Mouse (Mus musculus): Measurements from ENCODE around the gene Egf. TPM values are rescaled to one million over a fixed set of nuclear protein-coding genes. Genes with fewer than 3 reads are reported as not detected.

The Egf gene
- polyA plus RNA-seq, 1 experiment = 0.77 TPM

- H3K36me3 ChIP-seq (ENCODE audit: control insufficient read depth, insufficient read depth, low read length) = no peaks in the 10 kb centered on the region
- WGBS = 72% methylated on average over 4 of the region's 4 CpGs
- TF ChIP-seq POLR2A (IDR thresholded peaks at IDR 0.05; ENCODE audit: low read depth, low read length) (no peak), CTCF (IDR thresholded peaks at IDR 0.05; ENCODE audit: extremely low read depth, insufficient read length, insufficient replicate concordance, low read depth, low read length) (no peak)
- H3K4me1 ChIP-seq (ENCODE audit: control insufficient read depth, insufficient read depth, insufficient read length, low read length) = peaks cover 2% of the 10 kb centered on the region; the same call in 1 of the 2 replicates
- no peak overlapping the region for H3K4me3 ChIP-seq (ENCODE audit: low read depth, low read length)
- no peaks in the 10 kb centered on the region for H3K27me3 ChIP-seq (ENCODE audit: control insufficient read depth, insufficient read depth, low read length)
- H3K27ac ChIP-seq (ENCODE audit: insufficient read depth, low read depth, low read length) = no peak overlapping the region
Measured at GRCm38 (mm10) chr3:129723311-129723710, 31.8 kb downstream of the Egf start.

GRCm38 (mm10) chr3:129714542-129715145 is 40.5 kb downstream of the Egf start:
- Histone ChIP-seq H3K36me3 (ENCODE audit: control insufficient read depth, insufficient read depth, low read length) (0 out of 2 replicates have a peak, but pooled peaks cover 3% of the 10 kb centered on the region), H3K27ac (ENCODE audit: insufficient read depth, low read depth, low read length) (no peak overlapping the region), H3K4me3 (ENCODE audit: low read depth, low read length) (no peak overlapping the region), H3K4me1 (ENCODE audit: control insufficient read depth, insufficient read depth, insufficient read length, low read length) (no peaks in the 10 kb centered on the region), H3K27me3 (ENCODE audit: control insufficient read depth, insufficient read depth, low read length) (no peaks in the 10 kb centered on the region)
- no peak for TF ChIP-seq CTCF (IDR thresholded peaks at IDR 0.05; ENCODE audit: extremely low read depth, insufficient read length, insufficient replicate concordance, low read depth, low read length)
- no peak for TF ChIP-seq POLR2A (IDR thresholded peaks at IDR 0.05; ENCODE audit: low read depth, low read length)
- 68% methylated on average over 15 of the region's 15 CpGs for WGBS

- Histone ChIP-seq H3K4me1 (ENCODE audit: control insufficient read depth, insufficient read depth, insufficient read length, low read length) (no peaks in the 10 kb centered on the region), H3K27me3 (ENCODE audit: control insufficient read depth, insufficient read depth, low read length) (no peaks in the 10 kb centered on the region), H3K36me3 (ENCODE audit: control insufficient read depth, insufficient read depth, low read length) (no peaks in the 10 kb centered on the region), H3K27ac (ENCODE audit: insufficient read depth, low read depth, low read length) (no peak overlapping the region), H3K4me3 (ENCODE audit: low read depth, low read length) (no peak overlapping the region)
- TF ChIP-seq CTCF (IDR thresholded peaks at IDR 0.05; ENCODE audit: extremely low read depth, insufficient read length, insufficient replicate concordance, low read depth, low read length) = peak; percentile 75; the same call in 1 of the 2 replicates
- TF ChIP-seq POLR2A (IDR thresholded peaks at IDR 0.05; ENCODE audit: low read depth, low read length) = no peak
- WGBS = 19% methylated on average over 5 of the region's 5 CpGs
Measured at GRCm38 (mm10) chr3:129708157-129708556, 47.0 kb downstream of the Egf start.

GRCm38 (mm10) chr3:129698882-129699281 is 56.2 kb downstream of the Egf start:
- Histone ChIP-seq H3K4me3 (ENCODE audit: low read depth, low read length) (no peak overlapping the region), H3K27me3 (ENCODE audit: control insufficient read depth, insufficient read depth, low read length) (no peaks in the 10 kb centered on the region), H3K36me3 (ENCODE audit: control insufficient read depth, insufficient read depth, low read length) (no peaks in the 10 kb centered on the region), H3K4me1 (ENCODE audit: control insufficient read depth, insufficient read depth, insufficient read length, low read length) (no peaks in the 10 kb centered on the region), H3K27ac (ENCODE audit: insufficient read depth, low read depth, low read length) (no peak overlapping the region)
- 91% methylated on average over 8 of the region's 8 CpGs for WGBS
- TF ChIP-seq CTCF (IDR thresholded peaks at IDR 0.05; ENCODE audit: extremely low read depth, insufficient read length, insufficient replicate concordance, low read depth, low read length) (no peak), POLR2A (IDR thresholded peaks at IDR 0.05; ENCODE audit: low read depth, low read length) (no peak)

- TF ChIP-seq CTCF (IDR thresholded peaks at IDR 0.05; ENCODE audit: extremely low read depth, insufficient read length, insufficient replicate concordance, low read depth, low read length) (no peak), POLR2A (IDR thresholded peaks at IDR 0.05; ENCODE audit: low read depth, low read length) (no peak)
- no peaks in the 10 kb centered on the region for H3K36me3 ChIP-seq (ENCODE audit: control insufficient read depth, insufficient read depth, low read length)
- WGBS = 93% methylated on average over 6 of the region's 6 CpGs
- H3K4me3 ChIP-seq (ENCODE audit: low read depth, low read length) = no peak overlapping the region
- no peaks in the 10 kb centered on the region for H3K27me3 ChIP-seq (ENCODE audit: control insufficient read depth, insufficient read depth, low read length)
- no peak overlapping the region for H3K27ac ChIP-seq (ENCODE audit: insufficient read depth, low read depth, low read length)
- no peaks in the 10 kb centered on the region for H3K4me1 ChIP-seq (ENCODE audit: control insufficient read depth, insufficient read depth, insufficient read length, low read length)
Measured at GRCm38 (mm10) chr3:129698365-129698764, 56.8 kb downstream of the Egf start.

GRCm38 (mm10) chr3:129697691-129698090 is 57.4 kb downstream of the Egf start:
- no peaks in the 10 kb centered on the region for H3K27me3 ChIP-seq (ENCODE audit: control insufficient read depth, insufficient read depth, low read length)
- H3K36me3 ChIP-seq (ENCODE audit: control insufficient read depth, insufficient read depth, low read length) = no peaks in the 10 kb centered on the region
- no peak for TF ChIP-seq CTCF (IDR thresholded peaks at IDR 0.05; ENCODE audit: extremely low read depth, insufficient read length, insufficient replicate concordance, low read depth, low read length)
- no peak for TF ChIP-seq POLR2A (IDR thresholded peaks at IDR 0.05; ENCODE audit: low read depth, low read length)
- WGBS = 53% methylated on average over 10 of the region's 10 CpGs
- no peak overlapping the region for H3K4me3 ChIP-seq (ENCODE audit: low read depth, low read length)
- H3K27ac ChIP-seq (ENCODE audit: insufficient read depth, low read depth, low read length) = no peak overlapping the region
- H3K4me1 ChIP-seq (ENCODE audit: control insufficient read depth, insufficient read depth, insufficient read length, low read length) = no peaks in the 10 kb centered on the region

GRCm38 (mm10) chr3:129695943-129696342 is 59.2 kb downstream of the Egf start:
- H3K36me3 ChIP-seq (ENCODE audit: control insufficient read depth, insufficient read depth, low read length) = no peaks in the 10 kb centered on the region
- H3K27ac ChIP-seq (ENCODE audit: insufficient read depth, low read depth, low read length) = no peak overlapping the region
- H3K4me1 ChIP-seq (ENCODE audit: control insufficient read depth, insufficient read depth, insufficient read length, low read length) = no peaks in the 10 kb centered on the region
- H3K4me3 ChIP-seq (ENCODE audit: low read depth, low read length) = no peak overlapping the region
- 77% methylated on average over 8 of the region's 8 CpGs for WGBS
- no peaks in the 10 kb centered on the region for H3K27me3 ChIP-seq (ENCODE audit: control insufficient read depth, insufficient read depth, low read length)
- no peak for TF ChIP-seq CTCF (IDR thresholded peaks at IDR 0.05; ENCODE audit: extremely low read depth, insufficient read length, insufficient replicate concordance, low read depth, low read length)
